Mouse (Mus musculus) frontal cortex, postnatal 14 days (tissue): ENCODE measurements around the gene Hephl1.
A peak's percentile ranks its signal among the peaks of the same experiment; 100 is the strongest.

Source experiments
- DNase-seq, 2 experiments: peaks; one replicate each; pipeline ENCODE4 v3.0.0; 2022; ENCODE audit warnings: low spot score in 2 of 2

Hephl1 gene

DNA sequence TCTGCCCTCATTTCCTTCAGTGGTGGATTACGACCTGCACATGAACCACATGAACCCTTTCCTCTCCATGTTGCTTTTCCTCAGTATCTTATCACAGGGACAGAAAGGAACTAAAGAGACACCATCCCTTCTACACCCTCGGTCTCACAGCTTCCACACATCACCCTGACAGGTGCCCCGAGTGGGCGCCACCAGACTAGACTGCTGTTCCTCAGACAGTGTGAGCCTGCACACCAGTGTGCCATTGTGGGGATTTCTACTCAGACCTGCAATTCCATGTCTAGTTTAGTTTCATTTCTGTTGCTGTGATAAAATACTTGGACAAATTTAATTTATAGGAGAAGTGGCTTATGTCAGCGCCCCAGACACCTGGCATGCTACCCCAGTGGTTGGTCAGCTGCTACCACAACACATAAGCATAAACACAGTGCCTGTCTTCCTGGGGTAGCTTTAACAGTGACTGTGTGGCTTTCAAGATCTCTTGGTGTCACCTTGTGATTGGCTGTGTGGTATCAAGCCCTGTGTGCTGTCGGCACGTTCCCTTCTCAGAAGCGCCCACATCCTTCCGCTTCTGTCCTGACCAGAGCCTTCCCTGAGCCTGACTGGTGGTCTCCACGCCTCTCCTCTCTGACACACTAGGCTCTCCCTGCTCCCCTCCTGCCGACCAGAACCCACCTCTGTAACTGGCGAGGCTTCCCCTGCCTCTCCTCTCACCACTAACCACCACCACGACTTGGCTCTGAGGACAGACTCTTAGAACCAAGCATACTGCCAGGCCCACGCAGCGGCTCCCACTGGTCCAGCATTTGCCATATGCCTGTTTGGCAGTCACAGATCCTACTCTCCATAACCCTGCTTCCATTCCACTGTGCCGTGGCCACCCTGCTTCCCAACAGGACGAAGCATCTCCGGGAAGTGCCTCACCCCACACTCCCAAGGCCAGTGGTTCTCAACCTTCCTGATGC lies 93.8 kb downstream of the Hephl1 start:
- DNase-seq: no peak

DNA sequence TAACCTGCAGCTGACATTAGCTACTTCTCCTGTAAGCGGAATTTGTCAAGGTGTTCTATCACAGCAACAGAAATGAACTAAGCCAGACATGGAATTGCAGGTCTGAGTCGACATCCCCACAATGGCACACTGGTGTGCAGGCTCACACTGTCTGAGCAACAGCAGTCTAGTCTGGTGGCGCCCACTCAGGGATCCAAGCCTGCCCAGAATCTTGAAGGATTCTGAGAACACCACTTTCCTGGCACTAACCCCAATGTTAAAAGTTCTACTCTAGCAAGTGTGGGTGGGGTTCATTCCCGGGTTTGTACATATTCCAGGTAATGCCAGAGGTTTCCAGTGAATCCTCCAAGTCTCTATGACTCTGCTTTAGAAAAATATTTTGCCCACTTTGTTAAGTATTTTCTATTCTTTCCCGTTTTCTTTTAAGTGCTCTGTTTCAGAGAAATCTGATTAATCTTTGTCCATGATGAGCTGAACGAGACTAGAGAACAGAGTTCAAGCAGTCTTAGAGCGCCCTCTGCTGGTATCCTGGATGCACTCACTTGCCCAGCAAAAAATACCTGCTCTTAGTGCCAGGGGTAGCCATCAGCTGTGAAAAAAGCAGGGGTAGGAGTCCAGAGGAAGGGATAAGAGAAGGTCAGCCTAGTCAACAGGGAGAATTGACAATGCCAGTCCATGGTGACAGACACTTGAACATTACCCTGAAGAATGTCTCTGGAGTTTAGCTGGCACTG lies 96.5 kb downstream of the Hephl1 start:
- peak; percentile 49 to 73 for DNase-seq

DNA sequence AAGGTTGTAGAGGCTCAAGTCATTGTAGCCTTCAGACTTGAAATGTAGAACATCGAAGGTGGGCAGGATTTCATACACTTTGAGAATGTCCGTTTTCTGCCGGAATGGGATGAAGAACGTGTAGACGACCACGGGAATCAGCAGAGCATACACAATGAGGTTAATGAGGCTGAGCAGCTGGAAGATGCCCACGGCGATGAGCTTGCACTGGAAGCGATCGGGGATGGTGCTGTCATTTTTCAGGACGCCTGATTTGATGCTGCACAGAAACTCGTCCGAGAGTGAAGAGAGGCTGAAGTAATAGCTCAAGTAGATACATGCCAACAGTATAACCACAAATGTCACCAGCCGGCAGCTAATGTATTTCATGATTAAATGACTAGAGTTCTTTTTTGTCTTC lies 104.3 kb downstream of the Hephl1 start:
- DNase-seq: no peak

DNA sequence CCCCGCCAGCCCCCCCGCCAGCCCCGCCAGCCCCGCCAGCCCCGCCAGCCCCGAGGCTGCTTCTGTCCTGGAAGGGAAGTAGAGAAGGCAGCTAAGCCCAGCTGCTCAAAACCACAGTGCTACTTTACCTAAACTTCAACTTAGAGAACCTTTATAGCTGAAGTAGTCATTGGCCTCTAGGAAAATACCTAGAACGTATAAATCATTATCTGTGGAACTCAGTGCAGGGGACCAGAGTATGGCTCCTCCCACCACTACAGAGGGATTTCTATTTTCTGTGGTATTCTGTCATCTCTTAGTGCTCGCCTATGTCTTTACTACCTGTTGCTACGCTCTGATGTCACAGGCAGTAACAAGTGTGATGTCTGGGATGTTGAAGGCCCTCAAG lies 107.6 kb downstream of the Hephl1 start:
- DNase-seq: no peak

DNA sequence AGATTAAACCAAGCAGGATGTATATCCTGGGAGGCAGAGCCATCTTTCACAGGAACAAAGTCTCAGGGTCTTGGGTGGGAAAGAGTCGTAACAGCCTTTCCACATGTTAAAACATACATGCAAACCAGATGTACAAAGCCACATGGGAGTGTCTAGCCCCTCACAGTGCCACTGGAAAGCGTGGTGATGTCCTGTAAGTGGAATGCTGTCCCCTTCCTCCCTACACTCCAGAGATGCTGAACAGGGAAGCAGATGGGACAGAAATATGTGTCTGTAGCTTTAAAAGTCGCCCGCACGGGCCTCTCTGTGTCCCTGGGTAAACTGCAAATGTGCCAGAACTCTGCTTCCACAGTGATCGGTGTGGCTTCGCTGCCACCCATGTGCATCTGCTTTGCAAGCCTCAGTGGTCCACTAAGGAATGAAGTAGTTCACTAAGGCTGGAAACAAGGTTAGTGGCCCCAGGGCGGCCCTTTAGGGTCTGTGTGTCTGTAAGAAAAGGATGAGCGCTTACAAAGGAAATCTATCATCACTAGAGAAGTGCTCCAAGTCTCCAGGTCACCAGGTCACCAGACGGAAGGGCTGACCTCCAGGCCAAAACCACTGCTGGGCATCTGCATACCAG lies 108.1 kb downstream of the Hephl1 start:
- no peak for DNase-seq

DNA sequence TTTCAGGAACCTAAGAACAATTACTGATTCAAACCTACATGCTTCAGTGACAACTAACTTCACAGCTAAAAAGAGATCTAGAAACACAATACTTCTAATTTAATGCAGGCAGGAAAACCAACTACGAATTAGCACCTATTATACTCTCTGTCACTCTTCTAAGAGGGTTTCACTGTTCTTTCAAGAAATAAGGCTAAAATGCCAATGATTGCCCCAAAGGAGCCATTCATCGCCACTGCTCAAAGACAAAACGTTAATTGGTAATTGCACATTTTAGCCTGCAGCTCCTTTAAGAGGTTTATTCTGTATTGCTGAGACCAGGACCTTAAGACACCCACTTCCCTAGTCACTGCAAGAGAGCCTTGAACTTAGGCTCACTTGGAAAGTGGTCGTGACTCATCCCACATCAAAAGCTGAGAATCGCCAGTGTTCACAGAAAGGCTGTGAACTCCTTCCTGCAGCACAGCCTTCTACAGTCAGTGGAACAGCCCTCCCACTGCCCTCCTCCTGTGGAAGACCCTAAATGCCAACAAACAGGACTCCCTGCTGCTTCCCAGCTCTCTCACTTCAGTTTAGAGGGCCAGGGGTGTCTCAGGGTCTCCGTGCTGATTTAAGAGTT lies 108.8 kb downstream of the Hephl1 start:
- no peak for DNase-seq
